Mouse (Mus musculus): Measurements from ENCODE around the gene Tmem211.

- TF ChIP-seq POLR2A (IDR thresholded peaks at IDR 0.05; ENCODE audit: insufficient read depth, low read length) (no peak), CTCF (IDR thresholded peaks at IDR 0.05; ENCODE audit: low read depth, low read length) (no peak)
These were observed 12.3 kb upstream of the Tmem211 start for GRCm38 (mm10) chr5:113214455-113214854.

Measured in ES-Bruce4 (cell line).